Mouse (Mus musculus): ENCODE results near the gene Gm14403. TPM values are rescaled to one million over a fixed set of nuclear protein-coding genes. Genes with fewer than 3 reads are reported as not detected.
"Not testable (repeated sequence)": the region's sequence is repeated elsewhere in the genome, so short reads cannot be mapped to it uniquely, and the experiment has no call there.

Gene Gm14403
- 10 to 100 TPM; 48.2 to 58.3 TPM for total RNA-seq (2021)
- long read RNA-seq, partial matches to known transcripts: 2 of 23 reads
- long read RNA-seq, other reads (novel, unspliced or antisense): 18 of 23 reads

- peak in 1 of 2 experiments; percentile 30 for DNase-seq (ENCODE audit: low spot score in 2 of 2)
Observed at GRCm38 (mm10) chr2:177498067-177498466, at the start of gene Gm14403. TSS of gene Gm14403 (plus strand) at chr2:177498215.

GRCm38 (mm10) chr2:177464676-177465075, 33.3 kb upstream of the Gm14403 start, which contains the start of gene Zfp970:
TSS of gene Zfp970 (plus strand) at chr2:177464733.
- peak in 1 of 2 experiments; percentile 21 for DNase-seq (ENCODE audit: low spot score in 2 of 2)

GRCm38 (mm10) chr2:177468222-177468621, 29.8 kb upstream of the Gm14403 start:
- DNase-seq (ENCODE audit: low spot score in 2 of 2): not testable (repeated sequence)

- DNase-seq (ENCODE audit: low spot score in 2 of 2): not testable (repeated sequence)
Observed at GRCm38 (mm10) chr2:177472261-177472660, 25.8 kb upstream of the Gm14403 start.

GRCm38 (mm10) chr2:177481971-177482370, 16.0 kb upstream of the Gm14403 start:
- DNase-seq (ENCODE audit: low spot score in 2 of 2): not testable (repeated sequence)

GRCm38 (mm10) chr2:177483238-177483948, 14.6 kb upstream of the Gm14403 start:
- DNase-seq (ENCODE audit: low spot score in 2 of 2): not testable (repeated sequence)

GRCm38 (mm10) chr2:177499182-177499581, 1.2 kb downstream of the Gm14403 start:
- not testable (repeated sequence) for DNase-seq (ENCODE audit: low spot score in 2 of 2)

GRCm38 (mm10) chr2:177505211-177505719, 7.2 kb downstream of the Gm14403 start:
- not testable (repeated sequence) for DNase-seq (ENCODE audit: low spot score in 2 of 2)

GRCm38 (mm10) chr2:177511381-177511780, 13.4 kb downstream of the Gm14403 start:
- not testable (repeated sequence) for DNase-seq (ENCODE audit: low spot score in 2 of 2)

- not testable (repeated sequence) for DNase-seq (ENCODE audit: low spot score in 2 of 2)
Observed at GRCm38 (mm10) chr2:177511972-177512371, 14.0 kb downstream of the Gm14403 start.

- DNase-seq (ENCODE audit: low spot score in 2 of 2): not testable (repeated sequence)
Observed at GRCm38 (mm10) chr2:177513991-177514479, 16.0 kb downstream of the Gm14403 start.

- not testable (repeated sequence) for DNase-seq (ENCODE audit: low spot score in 2 of 2)
Observed at GRCm38 (mm10) chr2:177517746-177518145, 19.7 kb downstream of the Gm14403 start.

GRCm38 (mm10) chr2:177518354-177518753, 20.3 kb downstream of the Gm14403 start:
- not testable (repeated sequence) for DNase-seq (ENCODE audit: low spot score in 2 of 2)

- DNase-seq (ENCODE audit: low spot score in 2 of 2): not testable (repeated sequence)
Observed at GRCm38 (mm10) chr2:177518960-177519359, 20.9 kb downstream of the Gm14403 start.

GRCm38 (mm10) chr2:177520035-177520434, 22.0 kb downstream of the Gm14403 start:
- DNase-seq (ENCODE audit: low spot score in 2 of 2): no peak

- DNase-seq (ENCODE audit: low spot score in 2 of 2): no peak
Observed at GRCm38 (mm10) chr2:177523061-177523460, 25.0 kb downstream of the Gm14403 start.

GRCm38 (mm10) chr2:177523674-177524073, 25.7 kb downstream of the Gm14403 start:
- DNase-seq (ENCODE audit: low spot score in 2 of 2): not testable (repeated sequence)

GRCm38 (mm10) chr2:177524171-177524570, 26.2 kb downstream of the Gm14403 start:
- not testable (repeated sequence) for DNase-seq (ENCODE audit: low spot score in 2 of 2)

- no peak for DNase-seq (ENCODE audit: low spot score in 2 of 2)
Observed at GRCm38 (mm10) chr2:177535876-177536275, 37.9 kb downstream of the Gm14403 start.

- not testable (repeated sequence) for DNase-seq (ENCODE audit: low spot score in 2 of 2)
Observed at GRCm38 (mm10) chr2:177537141-177537540, 39.1 kb downstream of the Gm14403 start.

GRCm38 (mm10) chr2:177537717-177538116, 39.7 kb downstream of the Gm14403 start:
- DNase-seq (ENCODE audit: low spot score in 2 of 2): not testable (repeated sequence)

GRCm38 (mm10) chr2:177555261-177555660, 57.2 kb downstream of the Gm14403 start:
- not testable (repeated sequence) for DNase-seq (ENCODE audit: low spot score in 2 of 2)

Measured in layer of hippocampus, adult 18-20 months (tissue).